Mouse (Mus musculus): ENCODE data around the gene Agpat3. TPM values are rescaled to one million over a fixed set of nuclear protein-coding genes. Genes with fewer than 3 reads are reported as not detected.

The Agpat3 gene
- polyA plus RNA-seq, 1 experiment from 2014 or later = 46.1 TPM

- Histone ChIP-seq H3K9me3 (replicated peaks) (no peaks in the 10 kb centered on the region), H3K9ac (no peak overlapping the region), H3K4me1 (replicated peaks) (peaks cover 29% of the 10 kb centered on the region), H3K27me3 (replicated peaks) (no peaks in the 10 kb centered on the region), H3K36me3 (no peaks in the 10 kb centered on the region), H3K27ac (ENCODE audit: poor library complexity, severe bottlenecking) (no peak overlapping the region), H3K4me3 (no peak overlapping the region), H3K4me2 (no peak overlapping the region)
- WGBS = 72% methylated on average over 1 of the region's 1 CpGs
- no peak for ATAC-seq (ENCODE audit: insufficient number of reproducible peaks, low FRiP score)
These were observed 58.7 kb downstream of the Agpat3 start for GRCm38 (mm10) chr10:78293576-78293975.

- Histone ChIP-seq H3K27me3 (replicated peaks) (no peaks in the 10 kb centered on the region), H3K27ac (ENCODE audit: poor library complexity, severe bottlenecking) (no peak overlapping the region), H3K4me1 (replicated peaks) (peaks cover 17% of the 10 kb centered on the region), H3K36me3 (peaks cover 7% of the 10 kb centered on the region), H3K9ac (no peak overlapping the region), H3K9me3 (replicated peaks) (no peaks in the 10 kb centered on the region), H3K4me3 (no peak overlapping the region), H3K4me2 (no peak overlapping the region)
- 83% methylated on average over 5 of the region's 5 CpGs for WGBS
- no peak for ATAC-seq (ENCODE audit: insufficient number of reproducible peaks, low FRiP score)
These were observed 59.9 kb downstream of the Agpat3 start for GRCm38 (mm10) chr10:78292381-78292780.

GRCm38 (mm10) chr10:78290730-78291535, 61.4 kb downstream of the Agpat3 start:
- no peak overlapping the region for H3K27ac ChIP-seq (ENCODE audit: poor library complexity, severe bottlenecking)
- 0 out of 2 replicates have a peak, but pooled peaks cover 5% of the 10 kb centered on the region for H3K4me1 ChIP-seq (replicated peaks)
- no peak overlapping the region for H3K4me3 ChIP-seq
- no peaks in the 10 kb centered on the region for H3K27me3 ChIP-seq (replicated peaks)
- H3K4me2 ChIP-seq = no peak overlapping the region
- no peak overlapping the region for H3K9ac ChIP-seq
- ATAC-seq (ENCODE audit: insufficient number of reproducible peaks, low FRiP score) = no peak
- WGBS = 77% methylated on average over 8 of the region's 8 CpGs
- peaks cover 22% of the 10 kb centered on the region for H3K36me3 ChIP-seq
- H3K9me3 ChIP-seq (replicated peaks) = no peaks in the 10 kb centered on the region

GRCm38 (mm10) chr10:78288896-78289295, 63.4 kb downstream of the Agpat3 start:
- peaks cover 6% of the 10 kb centered on the region; the same call in 1 of the 2 replicates for H3K4me1 ChIP-seq (replicated peaks)
- ATAC-seq (ENCODE audit: insufficient number of reproducible peaks, low FRiP score) = no peak
- no peaks in the 10 kb centered on the region for H3K27me3 ChIP-seq (replicated peaks)
- H3K4me3 ChIP-seq = no peak overlapping the region
- 89% methylated on average over 4 of the region's 4 CpGs for WGBS
- no peak overlapping the region for H3K27ac ChIP-seq (ENCODE audit: poor library complexity, severe bottlenecking)
- H3K9me3 ChIP-seq (replicated peaks) = no peaks in the 10 kb centered on the region
- no peak overlapping the region for H3K9ac ChIP-seq
- no peak overlapping the region for H3K4me2 ChIP-seq
- peaks cover 35% of the 10 kb centered on the region for H3K36me3 ChIP-seq

GRCm38 (mm10) chr10:78288135-78288534, 64.2 kb downstream of the Agpat3 start:
- peaks cover 42% of the 10 kb centered on the region for H3K36me3 ChIP-seq
- H3K27me3 ChIP-seq (replicated peaks) = no peaks in the 10 kb centered on the region
- WGBS = 88% methylated on average over 5 of the region's 5 CpGs
- ATAC-seq (ENCODE audit: insufficient number of reproducible peaks, low FRiP score) = no peak
- H3K4me1 ChIP-seq (replicated peaks) = peaks cover 6% of the 10 kb centered on the region; the same call in 1 of the 2 replicates
- no peak overlapping the region for H3K4me3 ChIP-seq
- no peaks in the 10 kb centered on the region for H3K9me3 ChIP-seq (replicated peaks)
- no peak overlapping the region for H3K27ac ChIP-seq (ENCODE audit: poor library complexity, severe bottlenecking)
- no peak overlapping the region for H3K9ac ChIP-seq
- no peak overlapping the region for H3K4me2 ChIP-seq

GRCm38 (mm10) chr10:78287465-78288132, 64.7 kb downstream of the Agpat3 start:
- WGBS = 87% methylated on average over 22 of the region's 22 CpGs
- Histone ChIP-seq H3K9me3 (replicated peaks) (no peaks in the 10 kb centered on the region), H3K4me1 (replicated peaks) (peaks cover 6% of the 10 kb centered on the region; the same call in 1 of the 2 replicates), H3K4me2 (no peak overlapping the region), H3K27ac (ENCODE audit: poor library complexity, severe bottlenecking) (no peak overlapping the region), H3K9ac (no peak overlapping the region), H3K36me3 (peaks cover 46% of the 10 kb centered on the region), H3K4me3 (no peak overlapping the region), H3K27me3 (replicated peaks) (no peaks in the 10 kb centered on the region)
- ATAC-seq (ENCODE audit: insufficient number of reproducible peaks, low FRiP score) = no peak

GRCm38 (mm10) chr10:78285959-78286358, 66.3 kb downstream of the Agpat3 start:
- peaks cover 61% of the 10 kb centered on the region for H3K36me3 ChIP-seq
- H3K9ac ChIP-seq = no peak overlapping the region
- H3K4me2 ChIP-seq = no peak overlapping the region
- no peak overlapping the region for H3K27ac ChIP-seq (ENCODE audit: poor library complexity, severe bottlenecking)
- no peak overlapping the region for H3K4me3 ChIP-seq
- H3K9me3 ChIP-seq (replicated peaks) = no peaks in the 10 kb centered on the region
- peaks cover 6% of the 10 kb centered on the region; the same call in 1 of the 2 replicates for H3K4me1 ChIP-seq (replicated peaks)
- ATAC-seq (ENCODE audit: insufficient number of reproducible peaks, low FRiP score) = no peak
- no peaks in the 10 kb centered on the region for H3K27me3 ChIP-seq (replicated peaks)
- WGBS = 87% methylated on average over 4 of the region's 4 CpGs

- no peak overlapping the region for H3K9ac ChIP-seq
- H3K4me3 ChIP-seq = no peak overlapping the region
- H3K27ac ChIP-seq (ENCODE audit: poor library complexity, severe bottlenecking) = no peak overlapping the region
- no peak overlapping the region for H3K4me2 ChIP-seq
- 67% methylated on average over 6 of the region's 6 CpGs for WGBS
- no peaks in the 10 kb centered on the region for H3K27me3 ChIP-seq (replicated peaks)
- peaks cover 6% of the 10 kb centered on the region; the same call in 1 of the 2 replicates for H3K4me1 ChIP-seq (replicated peaks)
- H3K9me3 ChIP-seq (replicated peaks) = no peaks in the 10 kb centered on the region
- peaks cover 66% of the 10 kb centered on the region for H3K36me3 ChIP-seq
- no peak for ATAC-seq (ENCODE audit: insufficient number of reproducible peaks, low FRiP score)
These were observed 66.9 kb downstream of the Agpat3 start for GRCm38 (mm10) chr10:78285409-78285808.

GRCm38 (mm10) chr10:78284812-78285211, 67.5 kb downstream of the Agpat3 start:
- no peak overlapping the region for H3K9ac ChIP-seq
- no peak overlapping the region for H3K27ac ChIP-seq (ENCODE audit: poor library complexity, severe bottlenecking)
- H3K27me3 ChIP-seq (replicated peaks) = no peaks in the 10 kb centered on the region
- no peaks in the 10 kb centered on the region for H3K9me3 ChIP-seq (replicated peaks)
- peaks cover 72% of the 10 kb centered on the region for H3K36me3 ChIP-seq
- H3K4me1 ChIP-seq (replicated peaks) = peaks cover 6% of the 10 kb centered on the region; the same call in 1 of the 2 replicates
- H3K4me2 ChIP-seq = no peak overlapping the region
- WGBS = 78% methylated on average over 12 of the region's 12 CpGs
- H3K4me3 ChIP-seq = no peak overlapping the region
- no peak for ATAC-seq (ENCODE audit: insufficient number of reproducible peaks, low FRiP score)

GRCm38 (mm10) chr10:78282411-78282810, 69.9 kb downstream of the Agpat3 start:
- Histone ChIP-seq H3K4me1 (replicated peaks) (peaks cover 11% of the 10 kb centered on the region; the same call in 1 of the 2 replicates), H3K27me3 (replicated peaks) (no peaks in the 10 kb centered on the region), H3K27ac (ENCODE audit: poor library complexity, severe bottlenecking) (no peak overlapping the region), H3K9me3 (replicated peaks) (no peaks in the 10 kb centered on the region), H3K36me3 (peaks cover 73% of the 10 kb centered on the region), H3K4me2 (no peak overlapping the region), H3K9ac (no peak overlapping the region), H3K4me3 (no peak overlapping the region)
- no peak for ATAC-seq (ENCODE audit: insufficient number of reproducible peaks, low FRiP score)
- WGBS = 85% methylated on average over 4 of the region's 4 CpGs

- ATAC-seq (ENCODE audit: insufficient number of reproducible peaks, low FRiP score) = no peak
- H3K4me3 ChIP-seq = no peak overlapping the region
- H3K27me3 ChIP-seq (replicated peaks) = no peaks in the 10 kb centered on the region
- H3K4me2 ChIP-seq = no peak overlapping the region
- H3K36me3 ChIP-seq = peaks cover 66% of the 10 kb centered on the region
- peaks cover 11% of the 10 kb centered on the region; the same call in 1 of the 2 replicates for H3K4me1 ChIP-seq (replicated peaks)
- H3K27ac ChIP-seq (ENCODE audit: poor library complexity, severe bottlenecking) = no peak overlapping the region
- 75% methylated on average over 9 of the region's 9 CpGs for WGBS
- H3K9ac ChIP-seq = no peak overlapping the region
- H3K9me3 ChIP-seq (replicated peaks) = no peaks in the 10 kb centered on the region
These were observed 71.8 kb downstream of the Agpat3 start for GRCm38 (mm10) chr10:78280486-78280885.
